Mouse (Mus musculus): ENCODE results near the gene Fbxo24. TPM values are rescaled to one million over a fixed set of nuclear protein-coding genes. Genes with fewer than 3 reads are reported as not detected.

The Fbxo24 gene
- polyA plus RNA-seq, 1 experiment from 2014 or later: 0.23 TPM

GRCm38 (mm10) chr5:137613076-137613475 is 15.7 kb downstream of the Fbxo24 start:
- no peak for ATAC-seq (ENCODE audit: low FRiP score, low read depth)
- Histone ChIP-seq H3K4me2 (replicated peaks) (no peak overlapping the region), H3K27me3 (no peaks in the 10 kb centered on the region), H3K4me3 (no peak overlapping the region), H3K9ac (peak overlapping the region; percentile 26; the same call in 1 of the 2 replicates), H3K4me1 (peaks cover 58% of the 10 kb centered on the region), H3K9me3 (no peaks in the 10 kb centered on the region), H3K36me3 (no peaks in the 10 kb centered on the region), H3K27ac (peak overlapping the region; percentile 99)
- 71% methylated on average over 5 of the region's 5 CpGs for WGBS

DNA sequence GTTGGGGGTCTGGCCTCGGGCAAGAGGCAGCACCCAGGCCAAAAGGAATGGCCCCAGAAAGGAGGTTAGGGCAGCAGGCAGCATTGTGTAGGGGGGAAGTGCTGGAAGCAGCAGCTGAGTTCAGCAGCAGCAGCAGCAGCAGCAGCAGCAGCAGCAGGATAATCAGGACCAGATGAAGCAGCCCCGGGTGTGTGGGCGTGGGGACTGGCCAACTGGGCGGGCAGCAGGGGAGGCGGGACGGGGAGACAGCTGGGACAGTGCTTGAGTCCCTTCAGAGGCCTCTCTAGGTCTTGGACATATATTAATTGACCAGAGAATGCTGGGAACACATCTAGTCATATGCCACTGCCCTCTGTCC is 17.6 kb downstream of the Fbxo24 start:
- 2% methylated on average over 6 of the region's 6 CpGs for WGBS
- Histone ChIP-seq H3K27me3 (no peaks in the 10 kb centered on the region), H3K9ac (peak overlapping the region; percentile 67), H3K4me1 (peaks cover 63% of the 10 kb centered on the region), H3K4me3 (peak overlapping the region; percentile 48), H3K4me2 (replicated peaks) (peak overlapping the region; percentile 76), H3K27ac (peak overlapping the region; percentile 99), H3K36me3 (peaks cover 17% of the 10 kb centered on the region), H3K9me3 (no peaks in the 10 kb centered on the region)
- peak; percentile 62 for ATAC-seq (ENCODE audit: low FRiP score, low read depth)

DNA sequence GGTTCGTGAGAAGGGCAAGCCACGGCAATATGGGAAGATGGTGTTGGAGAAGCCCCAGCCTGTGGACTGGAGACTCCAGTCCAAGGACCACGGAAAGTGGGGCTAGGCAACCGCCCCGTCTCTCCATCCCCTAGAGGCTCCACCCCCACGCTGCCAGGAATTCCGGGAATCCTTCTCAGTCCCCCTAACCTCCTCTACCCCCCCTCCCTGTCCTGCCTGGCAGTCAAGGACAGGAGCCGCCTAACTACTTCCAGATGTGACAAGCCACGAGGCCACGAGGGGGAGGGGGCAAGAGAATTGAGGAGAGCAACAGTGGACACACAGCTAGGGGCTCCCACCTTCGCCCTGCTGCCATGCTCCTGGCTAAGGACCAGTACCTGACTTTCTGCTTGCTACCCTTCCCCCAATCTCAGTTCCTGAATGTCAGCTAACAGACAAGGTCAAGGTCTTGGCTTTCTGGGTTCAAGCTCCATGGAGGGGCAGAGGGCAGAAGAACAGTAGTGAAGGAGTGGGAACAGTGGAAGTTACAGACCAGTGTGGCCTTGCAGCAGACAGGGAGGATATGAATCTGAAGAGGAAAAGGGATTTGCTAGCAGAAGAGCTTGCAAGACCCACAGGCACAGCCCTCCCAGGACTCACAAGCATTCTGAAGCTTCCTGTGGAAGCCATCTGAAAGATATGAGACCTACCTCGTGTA is 18.1 kb downstream of the Fbxo24 start:
- peaks cover 63% of the 10 kb centered on the region for H3K4me1 ChIP-seq
- peak overlapping the region; percentile 99 for H3K27ac ChIP-seq
- H3K4me2 ChIP-seq (replicated peaks): peak overlapping the region; percentile 76
- no peaks in the 10 kb centered on the region for H3K27me3 ChIP-seq
- peak overlapping the region; percentile 48 for H3K4me3 ChIP-seq
- WGBS: 1% methylated on average over 12 of the region's 12 CpGs
- H3K36me3 ChIP-seq: peaks cover 22% of the 10 kb centered on the region
- H3K9me3 ChIP-seq: no peaks in the 10 kb centered on the region
- ATAC-seq (ENCODE audit: low FRiP score, low read depth): peak; percentile 60
- peak overlapping the region; percentile 67 for H3K9ac ChIP-seq

GRCm38 (mm10) chr5:137610056-137610455 is 18.7 kb downstream of the Fbxo24 start:
- ATAC-seq (ENCODE audit: low FRiP score, low read depth): no peak
- peaks cover 63% of the 10 kb centered on the region for H3K4me1 ChIP-seq
- H3K36me3 ChIP-seq: peaks cover 29% of the 10 kb centered on the region
- peak overlapping the region; percentile 67 for H3K9ac ChIP-seq
- no peaks in the 10 kb centered on the region for H3K27me3 ChIP-seq
- peak overlapping the region; percentile 76 for H3K4me2 ChIP-seq (replicated peaks)
- WGBS: 33% methylated on average over 4 of the region's 4 CpGs
- H3K4me3 ChIP-seq: peak overlapping the region; percentile 48
- no peaks in the 10 kb centered on the region for H3K9me3 ChIP-seq
- H3K27ac ChIP-seq: peak overlapping the region; percentile 99

- peak overlapping the region; percentile 99; the same call in 1 of the 2 replicates for H3K27ac ChIP-seq
- 39% methylated on average over 3 of the region's 3 CpGs for WGBS
- no peak for ATAC-seq (ENCODE audit: low FRiP score, low read depth)
- no peaks in the 10 kb centered on the region for H3K9me3 ChIP-seq
- H3K4me1 ChIP-seq: peaks cover 63% of the 10 kb centered on the region
- peak overlapping the region; percentile 48 for H3K4me3 ChIP-seq
- H3K27me3 ChIP-seq: no peaks in the 10 kb centered on the region
- H3K4me2 ChIP-seq (replicated peaks): peak overlapping the region; percentile 76
- H3K9ac ChIP-seq: peak overlapping the region; percentile 67
- peaks cover 35% of the 10 kb centered on the region for H3K36me3 ChIP-seq
These were observed 19.5 kb downstream of the Fbxo24 start for GRCm38 (mm10) chr5:137609292-137609691.

DNA sequence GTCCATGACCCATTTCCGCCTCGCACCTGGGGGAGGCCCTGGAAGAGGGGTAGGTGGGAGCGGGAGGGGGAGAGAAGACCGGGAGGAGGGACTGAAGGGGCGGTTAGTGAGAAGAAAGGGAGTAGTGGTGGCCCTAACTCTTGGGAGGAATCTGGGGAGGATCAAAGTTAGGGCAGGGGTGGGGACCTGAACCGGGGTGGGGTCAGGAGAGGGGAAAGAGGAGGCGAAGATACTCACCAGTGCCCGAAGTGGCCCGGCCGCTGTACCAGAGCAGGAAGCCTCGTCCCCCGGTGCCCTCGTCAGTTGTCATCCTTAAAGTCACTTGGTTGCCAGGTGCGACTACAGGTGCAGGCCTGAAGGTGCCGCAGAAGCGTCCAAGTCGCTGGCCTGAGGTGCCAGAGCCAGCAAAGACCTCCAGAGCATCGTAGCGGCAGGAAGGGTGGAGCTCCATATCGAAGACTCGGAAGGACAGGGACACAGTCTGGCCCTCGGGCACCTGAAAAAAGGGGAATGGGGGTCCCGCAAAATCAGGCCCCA is 20.1 kb downstream of the Fbxo24 start:
- Histone ChIP-seq H3K4me3 (peak overlapping the region; percentile 48), H3K27ac (0 out of 2 replicates have a peak overlapping the region, but pooled peaks have one; percentile 28), H3K4me1 (peaks cover 61% of the 10 kb centered on the region), H3K9me3 (no peaks in the 10 kb centered on the region), H3K4me2 (replicated peaks) (peak overlapping the region; percentile 76), H3K27me3 (no peaks in the 10 kb centered on the region), H3K36me3 (peaks cover 37% of the 10 kb centered on the region), H3K9ac (peak overlapping the region; percentile 67)
- 13% methylated on average over 23 of the region's 23 CpGs for WGBS
- ATAC-seq (ENCODE audit: low FRiP score, low read depth): no peak

DNA sequence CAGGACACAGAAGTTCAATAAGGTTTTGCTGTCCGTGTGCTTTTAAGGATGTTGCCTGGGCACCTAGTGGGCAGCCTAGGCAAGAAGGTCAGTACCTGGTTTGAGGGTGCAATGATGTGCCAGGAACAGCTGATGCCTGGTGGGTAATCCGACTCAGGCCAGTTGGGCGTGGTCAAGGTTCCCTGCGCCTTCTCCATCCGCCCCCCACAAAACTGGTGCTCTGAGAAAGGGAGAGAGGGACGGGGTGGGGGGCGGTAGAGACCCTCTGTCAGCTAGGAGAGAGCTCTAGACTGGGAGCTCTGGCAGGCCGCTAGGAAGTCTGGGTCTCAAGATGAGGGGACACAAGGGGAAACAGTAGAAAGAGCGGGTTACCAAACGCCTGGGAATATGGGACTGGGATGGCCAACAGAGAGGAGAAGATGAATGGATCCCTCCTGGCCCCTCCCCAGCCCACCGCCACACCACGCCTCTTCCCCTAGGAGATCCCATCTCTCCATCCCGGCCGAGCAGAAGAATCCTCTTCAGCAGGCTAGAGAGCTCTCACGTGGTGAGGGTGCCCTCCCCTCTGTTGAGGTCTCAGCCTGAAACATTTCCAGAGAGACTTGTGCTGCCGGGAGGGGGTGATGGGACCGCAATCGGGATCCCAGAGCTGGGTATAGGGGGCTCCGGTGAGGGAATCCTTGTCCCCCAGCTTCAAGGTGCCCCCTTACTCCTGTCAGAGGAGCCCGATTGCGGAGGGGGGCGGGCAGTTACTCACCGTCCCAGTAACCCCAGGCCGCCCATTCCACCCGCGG is 20.7 kb downstream of the Fbxo24 start:
- peaks cover 37% of the 10 kb centered on the region for H3K36me3 ChIP-seq
- peak overlapping the region; percentile 67 for H3K9ac ChIP-seq
- H3K27me3 ChIP-seq: no peaks in the 10 kb centered on the region
- H3K4me2 ChIP-seq (replicated peaks): peak overlapping the region; percentile 76
- peak overlapping the region; percentile 48 for H3K4me3 ChIP-seq
- peaks cover 59% of the 10 kb centered on the region for H3K4me1 ChIP-seq
- no peak for ATAC-seq (ENCODE audit: low FRiP score, low read depth)
- no peaks in the 10 kb centered on the region for H3K9me3 ChIP-seq
- WGBS: 23% methylated on average over 26 of the region's 26 CpGs
- H3K27ac ChIP-seq: no peak overlapping the region

- peak overlapping the region; percentile 63 for H3K27ac ChIP-seq
- under 1% methylated on average over 22 of the region's 22 CpGs for WGBS
- peak overlapping the region; percentile 69 for H3K9ac ChIP-seq
- H3K4me3 ChIP-seq: peak overlapping the region; percentile 76
- no peaks in the 10 kb centered on the region for H3K9me3 ChIP-seq
- no peak for ATAC-seq (ENCODE audit: low FRiP score, low read depth)
- peak overlapping the region; percentile 96 for H3K4me2 ChIP-seq (replicated peaks)
- peaks cover 38% of the 10 kb centered on the region for H3K36me3 ChIP-seq
- H3K4me1 ChIP-seq: peaks cover 31% of the 10 kb centered on the region
- H3K27me3 ChIP-seq: no peaks in the 10 kb centered on the region
These were observed 27.5 kb downstream of the Fbxo24 start for GRCm38 (mm10) chr5:137601365-137601729.

DNA sequence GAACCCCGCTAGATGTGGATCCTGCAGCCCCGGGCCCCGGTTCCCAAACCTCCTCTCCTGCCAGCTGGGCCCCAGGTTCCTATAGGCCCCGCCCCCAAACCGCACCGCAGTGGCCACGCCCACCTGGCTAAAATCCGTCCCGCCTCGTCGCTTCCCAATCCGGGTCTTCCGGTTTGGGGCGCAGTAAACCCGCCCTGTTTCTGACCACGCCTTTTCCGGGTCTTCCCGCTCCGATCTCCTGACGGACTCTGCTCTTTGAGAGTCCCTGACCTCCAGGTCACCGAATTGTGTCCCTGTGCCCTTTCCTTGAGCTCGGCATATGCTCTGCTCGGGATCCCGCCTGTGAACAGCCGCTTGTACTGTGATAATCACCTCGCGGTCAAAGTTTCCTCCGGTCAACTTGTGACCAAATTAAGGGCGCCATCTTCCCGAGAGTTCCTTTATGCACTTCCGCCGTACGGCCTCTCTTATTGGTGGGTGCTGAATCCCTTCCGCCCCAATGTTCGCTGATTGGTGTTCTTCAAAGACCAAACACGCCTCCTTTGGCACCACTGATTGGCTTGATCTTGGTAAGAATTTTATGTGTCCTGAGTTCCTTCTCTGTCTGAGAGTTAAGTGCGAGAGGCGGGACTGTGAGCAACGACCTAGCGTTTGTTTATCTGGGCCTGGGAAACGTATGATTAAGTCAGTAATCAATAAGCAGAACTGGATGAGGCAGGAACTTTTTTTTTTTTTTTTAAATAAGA is 28.0 kb downstream of the Fbxo24 start, which contains the start of gene Mospd3:
Gene Mospd3 (minus strand): TSS at position 440 of the 746 bp plus-strand sequence.
- no peaks in the 10 kb centered on the region for H3K27me3 ChIP-seq
- H3K9ac ChIP-seq: peak within 1 kb of the TSS; percentile 87
- ATAC-seq (ENCODE audit: low FRiP score, low read depth): peak; percentile 96
- peak within 1 kb of the TSS; percentile 80 for H3K27ac ChIP-seq
- peak within 1 kb of the TSS; percentile 96 for H3K4me2 ChIP-seq (replicated peaks)
- WGBS: under 1% methylated on average over 41 of the region's 41 CpGs
- peak within 1 kb of the TSS; percentile 76 for H3K4me3 ChIP-seq
- H3K9me3 ChIP-seq: no peaks in the 10 kb centered on the region
- H3K4me1 ChIP-seq: peaks cover 31% of the 10 kb centered on the region
- H3K36me3 ChIP-seq: peaks cover 32% of the 10 kb centered on the region

- 3% methylated on average over 18 of the region's 19 CpGs for WGBS
- ATAC-seq (ENCODE audit: low FRiP score, low read depth): no peak; the same call in 1 of the 2 replicates
These were observed 28.6 kb downstream of the Fbxo24 start for GRCm38 (mm10) chr5:137600281-137600618.

GRCm38 (mm10) chr5:137599600-137599999 is 29.2 kb downstream of the Fbxo24 start:
- H3K9me3 ChIP-seq: no peaks in the 10 kb centered on the region
- H3K36me3 ChIP-seq: peaks cover 20% of the 10 kb centered on the region
- no peak overlapping the region for H3K27ac ChIP-seq
- H3K4me3 ChIP-seq: peak overlapping the region; percentile 76
- no peaks in the 10 kb centered on the region for H3K27me3 ChIP-seq
- ATAC-seq (ENCODE audit: low FRiP score, low read depth): no peak
- WGBS: 71% methylated on average over 9 of the region's 9 CpGs
- H3K4me2 ChIP-seq (replicated peaks): peak overlapping the region; percentile 96
- H3K9ac ChIP-seq: peak overlapping the region; percentile 87
- H3K4me1 ChIP-seq: peaks cover 31% of the 10 kb centered on the region

More at GRCm38 (mm10) chr5:137600281-137600618, 28.6 kb downstream of the Fbxo24 start:
- Histone ChIP-seq H3K27me3 (no peaks in the 10 kb centered on the region), H3K4me3 (peak overlapping the region; percentile 76), H3K4me1 (peaks cover 31% of the 10 kb centered on the region), H3K9ac (peak overlapping the region; percentile 87), H3K36me3 (peaks cover 27% of the 10 kb centered on the region), H3K9me3 (no peaks in the 10 kb centered on the region), H3K27ac (peak overlapping the region; percentile 77), H3K4me2 (replicated peaks) (peak overlapping the region; percentile 96)

Data from limb, embryonic 13.5 days (tissue).